Mouse (Mus musculus) erythroblast, embryonic 14.5 days (primary cell): ENCODE data around the gene Zfyve19.

Experiments used
- GATA1 ChIP-seq: IDR thresholded peaks from 2 replicates; pipeline ENCODE4 v1.6.1; 2012; ENCODE audit warnings: low read length, inconsistent platforms, mixed read lengths
- TAL1 ChIP-seq: IDR thresholded peaks from 3 replicates; pipeline ENCODE4 v1.6.1; 2012; ENCODE audit warnings: low read length, inconsistent platforms, mixed read lengths

DNA sequence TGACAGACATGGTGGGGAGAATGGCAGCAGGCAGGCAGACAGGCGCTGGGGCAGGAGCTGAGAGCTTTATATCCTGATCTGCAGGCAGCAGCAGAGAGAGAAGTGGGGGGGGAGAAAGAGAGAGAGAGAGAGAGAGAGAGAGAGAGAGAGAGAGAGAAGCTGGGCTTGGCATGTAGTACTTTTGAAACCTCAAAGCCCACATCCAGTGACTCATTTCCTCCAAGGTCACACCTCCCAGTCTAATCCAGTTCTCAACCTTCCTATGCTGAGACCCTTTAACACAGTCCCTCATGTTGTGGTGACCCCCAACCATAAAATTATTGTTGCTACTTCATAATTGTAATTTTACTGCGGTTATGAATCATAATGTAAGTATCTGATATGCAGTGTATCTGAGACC lies 38.1 kb upstream of the Zfyve19 start:
- TF ChIP-seq GATA1 (no peak), TAL1 (no peak)
